Mouse (Mus musculus) lung, adult 2 months (tissue): ENCODE results near the gene 1700067P10Rik. TPM values are rescaled to one million over a fixed set of nuclear protein-coding genes. Genes with fewer than 3 reads are reported as not detected.

ENCODE experiments used
- DNase-seq: peaks from one replicate; pipeline ENCODE4 v3.0.0; 2022
- H3K4me1 ChIP-seq: fragments of 200-500 bp; 2 replicates; pipeline ENCODE4 v1.6.1; 2011; ENCODE audit warnings: low read length; ENCODE audit not compliant: control insufficient read depth, insufficient read depth
- H3K4me3 ChIP-seq: fragments of 200-500 bp; replicated peaks from 2 replicates; pipeline ENCODE3; 2011; ENCODE audit warnings: low read depth, mild to moderate bottlenecking, control low read depth, low read length; ENCODE audit errors: extremely low read depth
- CTCF ChIP-seq: fragments of 200-500 bp; IDR thresholded peaks from 2 replicates; pipeline ENCODE4 v1.5.1; 2011; ENCODE audit warnings: mild to moderate bottlenecking, low read length, control low read depth; ENCODE audit not compliant: insufficient read depth
- POLR2A ChIP-seq: fragments of 200-500 bp; IDR thresholded peaks from 2 replicates; pipeline ENCODE4 v1.6.1; 2011; ENCODE audit warnings: low read depth, mild to moderate bottlenecking, control low read depth, low read length, borderline replicate concordance; ENCODE audit errors: extremely low read depth
- WGBS: fragments of 180-500 bp; shearing (Covaris S2); methylation state at CpG from one replicate; pipeline ENCODE4 v1.1.7; 2018; 5-methylcytosine and 5-hydroxymethylcytosine counted together
- polyA plus RNA-seq: library from polyadenylated mRNA; depleted of rRNA; stranded (reverse); fragments of >200 nt; gene quantifications from 2 replicates; pipeline ENCODE4 v1.2.3, GENCODE M21; 2012; rRNA removed

1700067P10Rik gene
- not detected in 2 replicates for polyA plus RNA-seq

DNA sequence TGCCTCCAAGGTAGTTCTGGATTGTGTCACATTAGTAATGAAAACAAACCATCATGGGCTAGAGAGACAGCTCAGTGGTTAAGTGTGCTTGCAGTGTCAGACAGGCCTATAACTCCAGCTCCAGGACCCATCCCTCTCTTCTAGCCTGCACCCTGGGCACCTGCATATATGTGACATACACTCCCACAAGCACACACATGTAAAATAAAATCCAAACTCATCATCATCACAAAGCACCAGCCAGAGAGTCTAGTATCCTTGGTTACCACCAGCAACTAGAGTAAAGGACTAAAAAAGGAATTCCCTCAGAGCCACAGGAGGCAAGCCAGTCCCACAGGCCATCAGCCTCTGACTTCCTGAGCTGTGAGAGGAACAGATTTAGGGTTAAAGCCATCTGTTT, at the start of gene 1700067P10Rik:
TSS of gene 1700067P10Rik (plus strand) at position 301 of the 400 bp plus-strand sequence.
- DNase-seq, result no peak
- no peak within 1 kb of the TSS for H3K4me3 ChIP-seq
- TF ChIP-seq CTCF, result no peak
- no peak for TF ChIP-seq POLR2A

DNA sequence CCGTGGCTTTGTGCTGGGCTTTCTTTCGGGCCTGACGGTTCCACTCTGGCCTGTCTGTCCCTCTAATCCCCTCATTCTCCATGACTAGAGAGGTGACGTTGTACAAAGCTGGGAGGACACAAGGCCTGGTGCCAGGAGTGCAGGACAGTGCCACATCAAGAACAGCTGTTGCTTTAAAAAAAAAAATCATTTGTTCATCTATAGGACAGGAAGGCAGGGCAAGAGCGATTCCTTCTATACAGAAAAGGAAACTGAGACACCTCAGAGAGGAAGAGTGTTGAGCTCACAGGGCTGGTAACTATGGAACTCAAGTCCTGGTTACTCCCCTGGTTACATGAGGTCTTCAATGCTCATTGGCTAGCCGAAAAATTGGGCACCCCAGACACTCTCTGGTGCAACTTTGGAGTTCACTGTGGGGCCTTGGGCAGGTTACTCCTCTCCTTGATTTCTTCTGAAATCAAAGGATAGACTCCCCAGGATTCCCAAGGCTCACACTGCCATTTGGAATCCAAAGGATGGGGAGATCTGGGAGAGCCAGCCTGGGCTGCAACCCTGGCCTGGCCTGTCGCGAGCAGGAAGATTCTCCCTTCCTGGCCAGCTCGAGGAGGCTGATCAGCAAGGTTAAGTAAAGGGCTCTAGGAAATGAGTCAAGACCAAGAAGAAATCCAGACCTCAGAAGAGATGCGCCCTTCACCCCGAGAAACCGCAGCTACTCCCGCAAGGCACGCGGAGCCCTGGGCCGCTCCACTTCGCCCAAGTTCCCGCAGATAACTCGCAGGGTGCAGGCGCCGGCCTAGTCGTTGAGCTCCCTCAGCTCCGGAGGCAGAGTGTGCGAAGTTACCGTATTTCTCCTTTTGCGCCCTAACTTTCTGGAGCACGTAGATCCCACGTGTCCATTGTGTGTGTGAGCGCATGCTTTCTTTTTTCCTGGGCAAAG, 47.5 kb upstream of the 1700067P10Rik start:
- DNase-seq, result peak; percentile 62
- TF ChIP-seq POLR2A (peak; percentile 59; the same call in 1 of the 2 replicates), CTCF (no peak)
- H3K4me1 ChIP-seq, result no peaks in the 10 kb centered on the region; the same call in 1 of the 2 replicates
- H3K4me3 ChIP-seq, result peak overlapping the region; percentile 49
- WGBS, result 15% methylated on average over 29 of the region's 29 CpGs

More for the DNA sequence above, at the start of gene 1700067P10Rik:
- H3K4me1 ChIP-seq, result no peaks in the 10 kb centered on the region

DNA sequence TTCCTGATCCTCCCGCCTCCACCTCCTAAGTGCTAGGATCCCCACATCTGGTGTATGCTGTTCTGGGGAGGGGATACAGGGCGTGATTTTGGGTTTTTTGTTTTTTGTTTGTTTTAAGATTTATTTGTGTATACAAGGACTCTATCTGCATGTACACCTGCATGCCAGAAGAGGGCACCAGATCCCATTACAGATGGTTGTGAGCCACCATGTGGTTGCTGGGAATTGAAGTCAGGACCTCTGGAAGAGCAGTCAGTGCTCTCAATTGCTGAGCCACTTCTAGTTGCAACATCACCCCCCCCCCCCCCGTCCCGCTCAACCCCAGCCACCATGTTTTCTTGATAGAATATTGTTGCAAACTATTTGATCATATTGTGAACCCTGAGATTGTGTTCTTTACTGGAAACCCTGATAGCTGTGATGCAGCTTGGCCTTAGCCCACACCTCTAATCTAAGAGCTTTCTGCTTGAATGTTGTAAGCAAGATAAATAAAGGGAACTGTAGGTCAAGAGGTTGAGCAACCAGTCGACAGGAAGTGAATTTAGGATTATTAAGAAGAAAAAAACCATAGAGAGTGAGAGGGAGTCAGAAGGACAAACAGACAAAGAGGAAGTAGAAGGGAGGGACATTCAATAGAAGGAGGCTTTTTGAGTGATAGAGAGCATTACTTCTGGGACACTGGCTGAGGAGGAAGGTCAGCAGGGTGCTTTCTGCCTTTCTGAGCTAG, 45.8 kb upstream of the 1700067P10Rik start:
- Histone ChIP-seq H3K4me1 (no peaks in the 10 kb centered on the region; the same call in 1 of the 2 replicates), H3K4me3 (no peak overlapping the region)
- no peak for DNase-seq
- no peak for TF ChIP-seq POLR2A
- no peak for TF ChIP-seq CTCF
- WGBS, result 71% methylated on average over 5 of the region's 5 CpGs

DNA sequence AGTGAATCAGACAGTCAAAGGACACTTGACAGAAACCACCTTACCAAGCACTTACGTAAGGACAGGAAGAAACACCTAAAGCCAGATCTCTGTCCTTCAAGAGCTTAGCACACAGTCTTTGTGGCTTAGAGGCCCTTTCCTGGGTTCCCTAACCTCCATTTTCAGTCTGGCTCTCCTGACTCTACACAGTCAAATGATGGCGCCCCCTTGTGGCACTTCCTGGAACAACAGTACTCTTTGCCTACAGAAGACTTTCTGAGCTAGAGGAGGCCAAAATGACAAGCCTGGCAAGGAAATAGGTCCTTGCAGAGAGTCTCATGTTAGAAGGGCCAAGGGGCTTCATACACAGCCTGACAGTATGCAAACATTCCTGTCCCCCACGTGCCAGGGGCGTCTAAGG, 43.5 kb upstream of the 1700067P10Rik start:
- 32% methylated on average over 4 of the region's 4 CpGs for WGBS
- TF ChIP-seq POLR2A, result no peak
- peak; percentile 29; the same call in 1 of the 2 replicates for TF ChIP-seq CTCF
- peak; percentile 76 for DNase-seq
- no peaks in the 10 kb centered on the region for H3K4me1 ChIP-seq
- no peak overlapping the region for H3K4me3 ChIP-seq

DNA sequence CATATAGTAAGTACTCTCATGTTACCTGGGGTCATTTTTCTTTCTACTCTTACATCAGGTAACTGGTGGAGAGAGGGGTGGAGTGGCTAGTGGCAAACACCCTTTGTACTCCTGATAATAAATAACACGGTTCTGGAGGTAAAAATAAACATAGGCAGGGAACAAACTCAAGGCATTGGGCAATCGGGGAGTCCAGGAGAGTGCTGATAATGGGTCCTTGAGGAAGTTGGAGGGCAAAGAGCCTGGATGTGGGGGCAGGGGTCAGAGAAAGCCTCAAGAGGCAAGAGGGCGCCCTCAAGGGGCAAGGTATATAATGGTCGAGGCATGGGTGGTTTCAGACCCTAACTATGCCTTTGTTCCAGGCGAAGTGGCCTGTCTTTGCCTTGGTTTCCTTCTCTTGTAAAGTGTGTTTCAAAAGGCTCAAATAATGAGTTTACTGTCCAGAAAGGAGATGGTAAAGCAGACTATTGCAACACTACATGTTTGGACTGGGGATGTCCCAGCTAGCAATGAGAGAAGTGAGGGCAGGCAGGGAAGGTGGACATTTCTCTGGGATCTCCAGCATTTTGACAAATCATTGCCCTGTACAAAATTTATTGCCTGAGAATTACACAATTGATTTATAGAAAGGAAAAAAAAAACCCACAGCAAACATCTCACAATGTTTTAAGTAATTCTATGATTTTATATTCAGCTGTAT, 37.3 kb upstream of the 1700067P10Rik start:
- WGBS, result 38% methylated on average over 5 of the region's 5 CpGs
- TF ChIP-seq POLR2A (no peak), CTCF (peak; percentile 28; the same call in 1 of the 2 replicates)
- H3K4me1 ChIP-seq, result no peaks in the 10 kb centered on the region
- peak; percentile 64 for DNase-seq
- H3K4me3 ChIP-seq, result no peak overlapping the region

DNA sequence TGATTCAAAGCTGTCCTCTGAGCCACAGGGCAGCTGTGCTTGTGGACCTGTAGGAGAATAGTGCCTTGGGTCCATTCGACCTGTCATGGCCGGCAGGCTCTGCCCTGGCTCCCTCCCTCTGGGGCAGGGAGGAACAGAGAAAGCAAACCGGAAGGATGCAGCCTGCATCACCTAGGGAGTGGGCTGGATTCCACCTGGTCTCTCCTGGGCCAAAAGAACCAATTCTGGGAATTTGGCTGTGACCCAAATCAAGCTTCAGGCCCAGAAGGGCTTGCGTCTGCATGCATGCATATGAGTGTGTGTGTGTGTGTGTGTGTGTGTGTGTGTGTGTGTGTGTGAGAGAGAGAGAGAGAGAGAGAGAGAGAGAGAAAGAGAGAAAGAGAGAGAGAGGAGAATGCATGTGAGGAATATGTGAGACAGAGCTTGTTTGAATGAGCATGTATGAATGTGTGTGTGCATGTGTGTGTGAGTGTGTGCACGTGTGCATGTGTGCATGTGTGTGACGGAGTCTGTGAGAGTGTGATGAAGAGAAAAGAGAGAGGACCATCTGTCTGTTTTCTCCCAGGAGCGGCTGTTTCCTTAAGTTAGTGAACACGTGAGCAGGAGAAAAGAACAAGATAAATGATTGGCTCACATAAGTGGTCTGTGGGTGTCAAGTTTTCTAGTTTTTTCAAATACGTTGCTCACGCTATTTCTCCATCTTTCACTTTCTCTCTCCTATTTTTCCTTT, 36.6 kb upstream of the 1700067P10Rik start:
- DNase-seq, result no peak
- WGBS, result 70% methylated on average over 10 of the region's 10 CpGs
- Histone ChIP-seq H3K4me3 (no peak overlapping the region), H3K4me1 (no peaks in the 10 kb centered on the region)
- TF ChIP-seq CTCF (no peak), POLR2A (no peak)

DNA sequence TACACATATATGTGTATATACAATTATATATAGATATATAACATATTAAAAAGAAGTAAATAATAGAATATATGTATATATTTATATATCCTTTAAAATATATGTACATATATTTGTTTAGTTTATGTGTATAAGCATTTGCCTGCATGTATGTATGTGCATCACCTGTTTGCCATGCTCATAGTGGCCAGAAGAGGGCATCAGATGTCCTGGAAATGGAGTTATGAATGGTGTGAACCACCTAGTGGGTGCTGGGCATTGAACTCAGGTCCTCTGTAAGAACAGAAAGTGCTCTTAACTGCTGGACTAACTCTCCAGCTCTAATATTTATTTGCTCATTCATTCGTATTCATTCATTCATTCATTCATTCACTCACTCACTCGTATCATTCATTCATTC, 35.5 kb upstream of the 1700067P10Rik start:
- DNase-seq, result no peak
- TF ChIP-seq POLR2A, result no peak
- no peak for TF ChIP-seq CTCF

DNA sequence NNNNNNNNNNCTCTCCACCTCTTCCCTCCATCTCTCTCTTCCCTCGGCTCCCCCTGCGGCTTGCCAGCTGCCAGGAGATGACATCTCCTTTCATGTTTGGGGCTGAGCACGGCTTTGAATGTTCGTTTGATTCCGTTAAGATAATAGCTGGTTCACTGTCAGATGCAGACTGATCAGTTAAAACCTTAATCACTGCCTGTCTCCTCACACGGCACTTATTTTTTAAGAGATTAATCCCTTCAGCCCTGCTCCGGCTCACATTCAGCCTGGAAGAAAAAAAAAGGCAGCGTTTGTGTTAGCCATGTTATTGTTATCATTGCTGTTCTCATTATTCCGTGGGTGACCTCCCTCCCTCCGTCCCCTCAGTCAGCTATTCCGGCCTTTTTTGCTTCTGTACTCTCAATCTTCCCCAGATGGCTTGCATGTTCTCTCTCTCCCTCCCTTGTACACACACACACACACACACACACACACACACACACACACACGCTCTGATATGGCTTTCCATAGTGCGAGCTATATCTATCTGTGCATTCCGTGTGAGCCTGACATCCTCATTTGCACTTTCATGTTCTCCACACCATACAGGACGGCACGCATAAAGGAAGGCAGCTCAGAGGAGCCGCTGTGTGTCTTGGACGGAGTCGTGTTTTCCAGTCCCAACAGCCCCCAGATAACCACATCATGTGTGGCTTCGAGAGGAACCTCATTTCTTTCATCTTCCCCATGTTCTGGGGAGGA, 33.9 kb upstream of the 1700067P10Rik start:
- no peak for TF ChIP-seq CTCF
- no peak for TF ChIP-seq POLR2A
- no peak for DNase-seq
- Histone ChIP-seq H3K4me3 (no peak overlapping the region), H3K4me1 (no peaks in the 10 kb centered on the region)
- WGBS, result 45% methylated on average over 20 of the region's 20 CpGs

More for the DNA sequence above, 35.5 kb upstream of the 1700067P10Rik start:
- Histone ChIP-seq H3K4me3 (no peak overlapping the region), H3K4me1 (no peaks in the 10 kb centered on the region)
- 78% methylated on average over 2 of the region's 2 CpGs for WGBS
